9 mouse cellular contexts compared by ENCODE assay signal in the genomic region with DNA sequence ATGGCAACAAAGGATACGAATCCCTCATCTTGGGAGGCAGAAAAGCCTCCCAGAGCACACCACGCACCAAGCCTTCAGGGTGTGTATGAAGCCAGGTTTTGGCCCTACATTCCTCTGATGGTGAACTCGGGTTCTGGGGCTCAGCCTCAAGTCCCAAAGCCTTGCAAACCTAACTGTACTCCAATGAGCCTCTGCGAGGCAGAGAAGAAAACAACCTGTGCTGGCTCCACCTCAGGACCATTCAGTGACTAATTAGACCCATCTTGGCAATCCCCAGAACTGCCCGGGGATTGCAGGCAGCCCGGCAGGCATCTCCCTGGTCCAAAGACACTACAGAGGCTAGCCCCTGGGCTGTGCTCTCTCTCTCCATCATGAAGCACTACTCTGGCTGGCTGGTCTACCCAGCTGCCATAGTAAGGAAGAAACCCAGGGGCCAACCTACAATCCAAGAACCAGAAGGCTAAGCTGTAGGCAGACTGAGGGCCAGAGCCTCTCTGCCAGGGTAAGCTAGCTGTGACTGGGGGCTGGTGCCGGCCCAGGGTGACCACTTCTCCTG. TPM values are rescaled to one million over a fixed set of nuclear protein-coding genes. Genes with fewer than 3 reads are reported as not detected.
DNase-seq lines count a peak whose midpoint lies in the region; ATAC-seq and TF ChIP-seq lines count a peak whose summit lies in the region.
"Had no signal": no experiment of that assay in that cellular context is flagged by ENCODE, and none has a peak within 500 bp of the region (broad histone marks: within the 10 kb centered on the region; RNA-seq: fewer than 3 reads in every experiment).

No protein-coding gene starts in this region.

- no peaks in the 10 kb centered on the region for H3K27me3 ChIP-seq in lung, embryonic 15.5 days
- no peaks in the 10 kb centered on the region for H3K27me3 ChIP-seq in forebrain, embryonic 11.5 days (ENCODE audit: control insufficient read depth, insufficient read depth, low read length)
- no peaks in the 10 kb centered on the region for H3K27me3 ChIP-seq in limb, embryonic 12.5 days

- H3K9me3 ChIP-seq in lung, embryonic 15.5 days, result no peaks in the 10 kb centered on the region
- no peaks in the 10 kb centered on the region for H3K9me3 ChIP-seq in forebrain, embryonic 11.5 days (ENCODE audit: control insufficient read depth, low read length)
- no peaks in the 10 kb centered on the region for H3K9me3 ChIP-seq in limb, embryonic 12.5 days

- peak overlapping the region; percentile 79 for H3K27ac ChIP-seq in lung, embryonic 15.5 days
- peak overlapping the region; percentile 60; the same call in 1 of the 2 replicates for H3K27ac ChIP-seq in forebrain, embryonic 11.5 days (ENCODE audit: low read depth, low read length)
- peak overlapping the region; percentile 75 for H3K27ac ChIP-seq in limb, embryonic 12.5 days
- H3K27ac ChIP-seq in olfactory bulb, adult 2 months (ENCODE audit: insufficient read depth, low read depth, low read length), result peak overlapping the region; percentile 38; the same call in 1 of the 2 replicates

- WGBS in lung, embryonic 15.5 days, result 24% methylated on average over 7 of the region's 7 CpGs
- WGBS in forebrain, embryonic 11.5 days, result 12% methylated on average over 7 of the region's 7 CpGs
- 10% methylated on average over 7 of the region's 7 CpGs for WGBS in limb, embryonic 12.5 days
- WGBS in olfactory bulb, adult 2 months, result 35% methylated on average over 7 of the region's 7 CpGs

- TF ChIP-seq POLR2A in olfactory bulb, adult 2 months (IDR thresholded peaks at IDR 0.05; ENCODE audit: insufficient read depth, low read depth, low read length), result no peak

- no peak for ATAC-seq in lung, embryonic 15.5 days (ENCODE audit: borderline replicate concordance, extremely low read depth, low FRiP score, low TSS enrichment)
- ATAC-seq in forebrain, embryonic 11.5 days (replicated peaks; ENCODE audit: low FRiP score), result no peak
- no peak for ATAC-seq in limb, embryonic 12.5 days (ENCODE audit: insufficient number of reproducible peaks, insufficient read depth, low FRiP score, low TSS enrichment, low read depth)

- H3K4me3 ChIP-seq in lung, embryonic 15.5 days, result no peak overlapping the region
- no peak overlapping the region for H3K4me3 ChIP-seq in forebrain, embryonic 11.5 days (ENCODE audit: low read depth, low read length)
- H3K4me3 ChIP-seq in limb, embryonic 12.5 days (replicated peaks), result no peak overlapping the region
- H3K4me3 ChIP-seq in olfactory bulb, adult 2 months (ENCODE audit: insufficient read depth, low read depth, low read length), result no peak overlapping the region

- H3K4me1 ChIP-seq in lung, embryonic 15.5 days, result peaks cover 82% of the 10 kb centered on the region
- peaks cover 44% of the 10 kb centered on the region for H3K4me1 ChIP-seq in forebrain, embryonic 11.5 days (replicated peaks; ENCODE audit: control insufficient read depth, insufficient read depth, low read length)
- peaks cover 73% of the 10 kb centered on the region for H3K4me1 ChIP-seq in limb, embryonic 12.5 days (replicated peaks)
- H3K4me1 ChIP-seq in olfactory bulb, adult 2 months (ENCODE audit: control insufficient read depth, insufficient read depth, low read length), result peaks cover 56% of the 10 kb centered on the region

- DNase-seq in lung, postnatal 25 days (ENCODE audit: low spot score), result no peak
- DNase-seq in forebrain, embryonic 11.5 days (ENCODE audit: low spot score), result no peak
- no peak for DNase-seq in c-Kit-positive CD71-positive TER-119-positive erythroid progenitor cells, embryonic 14.5 days (ENCODE audit: low spot score)
- DNase-seq in thymus, postnatal 14 days, result no peak
- DNase-seq in frontal cortex, postnatal 36 days (ENCODE audit: low spot score in 2 of 2), result no peak
- DNase-seq: lung, adult 2 months had no signal

- H3K4me2 ChIP-seq in lung, embryonic 15.5 days, result peak overlapping the region; percentile 32
- H3K4me2 ChIP-seq in forebrain, embryonic 11.5 days (ENCODE audit: low read depth, low read length, severe bottlenecking), result no peak overlapping the region
- 0 out of 2 replicates have a peak overlapping the region, but pooled peaks have one; percentile 26 for H3K4me2 ChIP-seq in limb, embryonic 12.5 days

- H3K9ac ChIP-seq in lung, embryonic 15.5 days, result no peak overlapping the region
- H3K9ac ChIP-seq in forebrain, embryonic 11.5 days (ENCODE audit: low read length), result no peak overlapping the region
- H3K9ac ChIP-seq in limb, embryonic 12.5 days (replicated peaks), result 0 out of 2 replicates have a peak overlapping the region, but pooled peaks have one; percentile 8

- H3K36me3 ChIP-seq in lung, embryonic 15.5 days, result no peaks in the 10 kb centered on the region
- H3K36me3 ChIP-seq in forebrain, embryonic 11.5 days (ENCODE audit: control insufficient read depth, insufficient read depth, low read length), result no peaks in the 10 kb centered on the region
- H3K36me3 ChIP-seq in limb, embryonic 12.5 days, result no peaks in the 10 kb centered on the region

- no peak for TF ChIP-seq CTCF in olfactory bulb, adult 2 months (IDR thresholded peaks at IDR 0.05; ENCODE audit: insufficient read depth, low read depth, low read length)

RNA-seq across cellular contexts. Expression of gene Vav2, which starts 14.5 kb away (rescaled TPM):
- polyA plus RNA-seq in lung, embryonic 15.5 days (2015; fragmentation: Nextera tagmentation; extraction: Ambion mirVana), result 9.0 and 9.7 TPM in 2 replicates
- polyA plus RNA-seq in forebrain, embryonic 11.5 days (2014; fragmentation: Nextera tagmentation; extraction: Ambion mirVana), result 12.7 and 15.7 TPM in 2 replicates
- polyA plus RNA-seq in limb, embryonic 12.5 days (2016; fragmentation: Nextera tagmentation; extraction: Ambion mirVana), result 8.0 and 8.5 TPM in 2 replicates
- not detected in 2 replicates for polyA plus RNA-seq in olfactory bulb, adult 2 months (2012; ENCODE audit: insufficient read depth, insufficient read length, low replicate concordance, missing spikeins)

RNA-seq across cellular contexts. Expression of gene Brd3os, which starts 29.8 kb away (rescaled TPM):
- 6.2 and 7.1 TPM in 2 replicates for polyA plus RNA-seq in lung, embryonic 15.5 days (2015; fragmentation: Nextera tagmentation; extraction: Ambion mirVana)
- polyA plus RNA-seq in forebrain, embryonic 11.5 days (2014; fragmentation: Nextera tagmentation; extraction: Ambion mirVana), result 14.4 and 16.0 TPM in 2 replicates
- 10.7 and 11.5 TPM in 2 replicates for polyA plus RNA-seq in limb, embryonic 12.5 days (2016; fragmentation: Nextera tagmentation; extraction: Ambion mirVana)
- not detected in 2 replicates for polyA plus RNA-seq in olfactory bulb, adult 2 months (2012; ENCODE audit: insufficient read depth, insufficient read length, low replicate concordance, missing spikeins)
